Mouse (Mus musculus) MEL (cell line): ENCODE data around the gene Cenpn. TPM values are rescaled to one million over a fixed set of nuclear protein-coding genes. Genes with fewer than 3 reads are reported as not detected.
A peak's percentile ranks its signal among the peaks of the same experiment; 100 is the strongest.

ENCODE experiments used
- DNase-seq: peaks from one replicate; pipeline ENCODE4 v3.0.0; 2011; ENCODE audit warnings: low read depth, low spot score
- H3K27ac ChIP-seq: 2 replicates; pipeline ENCODE4 v1.5.1; 2012; ENCODE audit warnings: low read depth, mild to moderate bottlenecking, control low read depth, low read length, moderate library complexity; ENCODE audit not compliant: control insufficient read depth
- H3K27me3 ChIP-seq, 2 experiments: fragments of 150-350 bp in 1 of 2; sonication (generic) in 1 of 2; 2 replicates each; pipeline ENCODE4 v1.6.1; 2012; ENCODE audit warnings: low read length in 2 of 2, mild to moderate bottlenecking in 2 of 2, improper control_type of control experiment in 1 of 2, moderate library complexity in 1 of 2; ENCODE audit not compliant: insufficient read depth in 2 of 2, control insufficient read depth in 1 of 2
- H3K36me3 ChIP-seq, 2 experiments: 2 replicates each; pipeline ENCODE4 v1.6.1; 2012 to 2014; ENCODE audit warnings: low read length in 2 of 2, improper control_type of control experiment in 1 of 2, inconsistent platforms in 1 of 2, mild to moderate bottlenecking in 1 of 2; ENCODE audit not compliant: insufficient read depth in 2 of 2, control insufficient read depth in 1 of 2
- H3K4me1 ChIP-seq, 2 experiments: fragments of 150-350 bp in 1 of 2; sonication (generic) in 1 of 2; 2 replicates each; pipeline ENCODE4 v1.6.1; 2012; ENCODE audit warnings: low read length in 2 of 2, improper control_type of control experiment in 1 of 2, mild to moderate bottlenecking in 1 of 2; ENCODE audit not compliant: insufficient read depth in 2 of 2, control insufficient read depth in 1 of 2
- H3K4me3 ChIP-seq, 2 experiments: fragments of 150-350 bp in 1 of 2; sonication (generic) in 1 of 2; 2 replicates each; pipeline ENCODE4 v1.5.1; 2012; ENCODE audit warnings: low read depth in 2 of 2, low read length in 2 of 2, mild to moderate bottlenecking in 2 of 2, moderate library complexity in 2 of 2, control low read depth in 1 of 2, improper control_type of control experiment in 1 of 2; ENCODE audit not compliant: control insufficient read depth in 1 of 2, insufficient read depth in 1 of 2
- H3K79me2 ChIP-seq: 2 replicates; pipeline ENCODE4 v1.6.1; 2012; ENCODE audit warnings: mild to moderate bottlenecking, low read length, moderate library complexity; ENCODE audit not compliant: control insufficient read depth, poor library complexity, insufficient read depth
- H3K9ac ChIP-seq: 2 replicates; pipeline ENCODE4 v1.6.1; 2012; ENCODE audit warnings: low read depth, mild to moderate bottlenecking, control low read depth, low read length, moderate library complexity; ENCODE audit not compliant: control insufficient read depth, poor library complexity, severe bottlenecking
- H3K9me3 ChIP-seq: fragments of 150-350 bp; sonication (generic); replicated peaks from 2 replicates; pipeline ENCODE4 v1.6.1; 2012; ENCODE audit warnings: mild to moderate bottlenecking, low read length, improper control_type of control experiment, moderate library complexity; ENCODE audit not compliant: insufficient read depth
- EP300 ChIP-seq, 2 experiments: IDR thresholded peaks; 2 replicates each; pipeline ENCODE4 v1.6.1; 2011; ENCODE audit warnings: improper control_type of control experiment in 2 of 2, low read length in 2 of 2, low read depth in 1 of 2, mild to moderate bottlenecking in 1 of 2
- ETS1 ChIP-seq: IDR thresholded peaks from 2 replicates; pipeline ENCODE4 v1.6.1; 2012; ENCODE audit warnings: low read depth, mild to moderate bottlenecking, inconsistent platforms, low read length, improper control_type of control experiment, moderate library complexity
- GABPA ChIP-seq: IDR thresholded peaks from 2 replicates; pipeline ENCODE4 v1.6.1; 2012; ENCODE audit warnings: low read depth, mild to moderate bottlenecking, inconsistent platforms, low read length, improper control_type of control experiment, moderate library complexity
- GATA1 ChIP-seq: IDR thresholded peaks from 2 replicates; pipeline ENCODE4 v1.6.1; 2011; ENCODE audit warnings: low read depth, low read length, improper control_type of control experiment
- HCFC1 ChIP-seq: IDR thresholded peaks from 2 replicates; pipeline ENCODE4 v1.6.1; 2012; ENCODE audit warnings: low read depth, mild to moderate bottlenecking, inconsistent platforms, low read length, improper control_type of control experiment, moderate library complexity
- MAX ChIP-seq: IDR thresholded peaks from 2 replicates; pipeline ENCODE4 v1.6.1; 2011; ENCODE audit warnings: low read length, improper control_type of control experiment
- MAZ ChIP-seq: IDR thresholded peaks from 2 replicates; pipeline ENCODE4 v1.6.1; 2012; ENCODE audit warnings: low read depth, mild to moderate bottlenecking, inconsistent platforms, low read length, improper control_type of control experiment
- MEF2A ChIP-seq: IDR thresholded peaks from 2 replicates; pipeline ENCODE4 v1.6.1; 2014; ENCODE audit warnings: low read depth, mild to moderate bottlenecking, inconsistent platforms, low read length, improper control_type of control experiment; ENCODE audit not compliant: poor library complexity, insufficient replicate concordance, severe bottlenecking; ENCODE audit errors: extremely low read depth
- MXI1 ChIP-seq: IDR thresholded peaks from 2 replicates; pipeline ENCODE4 v1.6.1; 2011; ENCODE audit warnings: mild to moderate bottlenecking, low read depth, low read length, improper control_type of control experiment
- MYB ChIP-seq: IDR thresholded peaks from 2 replicates; pipeline ENCODE4 v1.6.1; 2011; ENCODE audit warnings: mild to moderate bottlenecking, low read depth, low read length, improper control_type of control experiment
- MYC ChIP-seq: IDR thresholded peaks from 2 replicates; pipeline ENCODE4 v1.6.1; 2011; ENCODE audit warnings: low read depth, mild to moderate bottlenecking, low read length, improper control_type of control experiment, moderate library complexity
- NRF1 ChIP-seq: IDR thresholded peaks from 2 replicates; pipeline ENCODE4 v1.6.1; 2014; ENCODE audit warnings: low read depth, mild to moderate bottlenecking, inconsistent platforms, low read length, improper control_type of control experiment, moderate library complexity; ENCODE audit not compliant: poor library complexity, insufficient read depth, severe bottlenecking
- POLR2A ChIP-seq, 2 experiments: IDR thresholded peaks; 2 replicates each; pipeline ENCODE4 v1.6.1; 2011 to 2012; ENCODE audit warnings: low read length in 2 of 2, mild to moderate bottlenecking in 2 of 2, control low read depth in 1 of 2, improper control_type of control experiment in 1 of 2, low read depth in 1 of 2, moderate library complexity in 1 of 2; ENCODE audit not compliant: control insufficient read depth in 1 of 2, insufficient read depth in 1 of 2, poor library complexity in 1 of 2
- POLR2AphosphoS2 ChIP-seq: IDR thresholded peaks from 2 replicates; pipeline ENCODE4 v1.6.1; 2011; ENCODE audit warnings: low read length, improper control_type of control experiment
- RAD21 ChIP-seq: IDR thresholded peaks from 2 replicates; pipeline ENCODE4 v1.6.1; 2011; ENCODE audit warnings: mild to moderate bottlenecking, low read depth, low read length, improper control_type of control experiment
- RCOR1 ChIP-seq: IDR thresholded peaks from 2 replicates; pipeline ENCODE4 v1.6.1; 2012; ENCODE audit warnings: low read depth, mild to moderate bottlenecking, inconsistent platforms, low read length, improper control_type of control experiment
- SIN3A ChIP-seq: IDR thresholded peaks from 2 replicates; pipeline ENCODE4 v1.6.1; 2012; ENCODE audit warnings: low read length, improper control_type of control experiment, inconsistent platforms
- TAL1 ChIP-seq: IDR thresholded peaks from 2 replicates; pipeline ENCODE4 v1.6.1; 2012; ENCODE audit warnings: mild to moderate bottlenecking, inconsistent platforms, low read length, moderate library complexity, mixed read lengths
- TBP ChIP-seq: IDR thresholded peaks from 2 replicates; pipeline ENCODE4 v1.8.0; 2011; ENCODE audit warnings: low read depth, low read length, improper control_type of control experiment
- TCF12 ChIP-seq: IDR thresholded peaks from 2 replicates; pipeline ENCODE4 v1.6.1; 2014; ENCODE audit warnings: low read depth, mild to moderate bottlenecking, inconsistent platforms, low read length, improper control_type of control experiment, moderate library complexity
- UBTF ChIP-seq: IDR thresholded peaks from 2 replicates; pipeline ENCODE4 v1.6.1; 2012; ENCODE audit warnings: low read depth, mild to moderate bottlenecking, inconsistent platforms, low read length, improper control_type of control experiment, moderate library complexity, borderline replicate concordance; ENCODE audit not compliant: insufficient read depth
- USF1 ChIP-seq: IDR thresholded peaks from 2 replicates; pipeline ENCODE4 v1.6.1; 2014; ENCODE audit warnings: low read depth, mild to moderate bottlenecking, inconsistent platforms, low read length, improper control_type of control experiment, moderate library complexity
- ZMIZ1 ChIP-seq: IDR thresholded peaks from 2 replicates; pipeline ENCODE4 v1.6.1; 2012; ENCODE audit warnings: low read depth, mild to moderate bottlenecking, inconsistent platforms, low read length, improper control_type of control experiment, moderate library complexity
- polyA plus RNA-seq, 2 experiments: library from polyadenylated mRNA; stranded (reverse) in 1 of 2; unstranded in 1 of 2; fragments of >175 nt in 1 of 2; fragments of >200 nt in 1 of 2; gene quantifications; 2 replicates each; pipeline versions ENCODE4 v1.2.1 to v1.2.4; 2012; ENCODE audit warnings: low replicate concordance in 2 of 2, low read depth in 1 of 2; ENCODE audit not compliant: insufficient read length in 2 of 2, insufficient read depth in 1 of 2, missing spikeins in 1 of 2
- total RNA-seq: library from RNA; depleted of rRNA; stranded (reverse); fragments of 300-350 nt; gene quantifications from 2 replicates; pipeline ENCODE4 v1.2.3, GENCODE M21; 2012

Gene Cenpn
- total and polyA plus RNA-seq, 3 experiments, result 41.8 to 59.5 TPM; not detected in 1

GRCm38 (mm10) chr8:116947589-116947988, 26.1 kb downstream of the Cenpn start:
- Histone ChIP-seq H3K36me3 (peaks cover 0 to 26% of the 10 kb centered on the region in 2 experiments; a peak in 2 of 4 replicates), H3K27ac (peak overlapping the region; percentile 88), H3K9me3 (no peaks in the 10 kb centered on the region), H3K4me1 (peaks cover 2 to 29% of the 10 kb centered on the region in 2 experiments), H3K9ac (peak overlapping the region; percentile 44), H3K79me2 (peaks cover 37% of the 10 kb centered on the region), H3K27me3 (no peaks in the 10 kb centered on the region), H3K4me3 (peak overlapping the region; percentile 8 to 13; a peak in 1 of 4 replicates)
- TF ChIP-seq MEF2A (no peak), TCF12 (no peak), NRF1 (no peak), RCOR1 (peak; percentile 64), POLR2AphosphoS2 (no peak), MYC (no peak), HCFC1 (0 out of 2 replicates have a peak, but pooled peaks have one; percentile 23), UBTF (no peak), GABPA (no peak), POLR2A (IDR thresholded peaks at IDR 0.05; ENCODE audit: control insufficient read depth in 1 of 2, insufficient read depth in 1 of 2, low read depth in 1 of 2, low read length in 2 of 2, poor library complexity in 1 of 2) (no peak), MAX (peak; percentile 46; the same call in 1 of the 2 replicates), MXI1 (peak; percentile 60; the same call in 1 of the 2 replicates), EP300 (IDR thresholded peaks at IDR 0.05; ENCODE audit: low read depth in 1 of 2, low read length in 2 of 2) (peak; percentile 58 to 71), ZMIZ1 (no peak), RAD21 (no peak), TBP (no peak), TAL1 (peak; percentile 59), GATA1 (peak; percentile 74), MAZ (peak; percentile 73; the same call in 1 of the 2 replicates), MYB (no peak), USF1 (no peak), SIN3A (peak; percentile 58; the same call in 1 of the 2 replicates), ETS1 (peak; percentile 42; the same call in 1 of the 2 replicates)
- DNase-seq, result peak; percentile 76
